Mouse (Mus musculus): ENCODE data around the gene Foxj2. TPM values are rescaled to one million over a fixed set of nuclear protein-coding genes. Genes with fewer than 3 reads are reported as not detected.

The Foxj2 gene
- total RNA-seq, 2 experiments from 2014 or later = 26.4 to 29.1 TPM

DNA sequence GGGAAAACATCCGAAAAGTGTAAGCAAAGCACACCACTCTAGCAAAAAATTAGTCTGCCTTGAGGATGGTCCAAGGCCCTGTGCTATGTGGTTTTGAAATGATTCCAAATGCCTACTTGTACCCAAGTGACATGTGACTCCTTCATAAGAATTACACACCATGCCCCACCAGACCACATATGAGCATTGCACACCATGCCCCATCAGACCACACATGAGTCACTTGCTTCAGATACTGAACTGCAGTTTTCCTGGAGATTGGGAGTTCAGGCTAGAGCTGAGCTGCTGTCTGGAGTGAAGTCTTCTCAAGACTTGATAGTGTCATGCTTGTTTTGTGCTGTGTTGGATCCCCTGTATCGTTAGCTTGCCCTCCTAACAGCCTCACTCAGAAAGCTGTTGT lies 69.9 kb downstream of the Foxj2 start:
- no peak overlapping the region for H3K4me3 ChIP-seq
- no peak overlapping the region for H3K27ac ChIP-seq
- no peak for TF ChIP-seq CTCF (IDR thresholded peaks at IDR 0.05)
- intact Hi-C loops (cut with DNase I) = no loop called here
- no peak for DNase-seq

DNA sequence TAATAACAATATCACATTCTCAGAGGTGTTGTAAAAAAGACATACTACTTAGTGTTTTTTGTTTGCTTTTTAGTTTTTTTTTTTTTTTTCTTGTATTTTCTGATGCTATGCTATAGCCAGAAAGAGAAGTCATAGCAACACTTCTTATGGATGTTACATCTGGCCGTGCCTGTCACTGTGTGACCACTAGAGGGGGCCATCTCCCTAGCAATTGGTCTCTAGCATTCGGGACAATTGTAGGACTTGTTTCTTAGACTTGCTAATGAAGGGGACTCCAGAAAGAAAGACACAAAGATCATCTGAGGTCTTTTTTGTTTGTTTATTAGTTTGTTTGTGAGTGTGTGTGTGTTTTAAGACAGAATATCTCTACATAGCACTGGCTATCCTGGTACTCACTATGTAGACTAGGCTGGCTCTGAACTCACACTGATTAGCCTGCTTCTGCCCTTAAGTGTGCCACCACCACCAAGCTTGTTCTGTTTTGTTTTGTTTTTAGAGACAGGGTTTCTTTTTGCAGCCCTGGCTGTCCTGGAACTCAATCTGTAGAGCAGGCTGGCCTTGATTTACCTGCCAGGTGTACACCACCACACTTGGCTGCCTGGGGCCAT lies 72.8 kb downstream of the Foxj2 start:
- Histone ChIP-seq H3K4me3 (no peak overlapping the region), H3K27ac (no peak overlapping the region)
- intact Hi-C loops (cut with DNase I) = no loop called here
- peak; percentile 53 for DNase-seq
- peak; percentile 82 for TF ChIP-seq CTCF (IDR thresholded peaks at IDR 0.05)

Small RNAs within 50 kb of the gene (microRNA-seq; reads per million reads assigned to microRNA genes)
- gene Mir7231 = not detected

Other genes starting within 250 kb of the Foxj2 start
- gene Apobec1, start 217.5 kb upstream of the Foxj2 start, total RNA-seq (2021) = 1 to 10 TPM; 1.8 to 2.0 TPM
- gene Gdf3, start 209.8 kb upstream of the Foxj2 start, total RNA-seq (2021) = not detected
- gene Dppa3, start 193.5 kb upstream of the Foxj2 start, total RNA-seq (2021) = not detected
- not detected for gene Nanog, start 112.4 kb upstream of the Foxj2 start, total RNA-seq (2021)
- 1 to 10 TPM; 1.7 to 7.6 TPM for gene Slc2a3, start 18.3 kb upstream of the Foxj2 start, total RNA-seq (2021)
- under 1 TPM; 0.41 to 0.67 TPM for gene C3ar1, start 36.2 kb downstream of the Foxj2 start, total RNA-seq (2021)
- gene Necap1, start 54.6 kb downstream of the Foxj2 start, total RNA-seq (2021) = 10 to 100 TPM; 15.2 to 16.2 TPM
- gene Clec4a1, start 101.9 kb downstream of the Foxj2 start, total RNA-seq (2021) = 1 to 10 TPM in 1 of 2 experiments, under 1 TPM in 1; 0.61 to 1.5 TPM
- gene Clec4a3, start 132.6 kb downstream of the Foxj2 start, total RNA-seq (2021) = 1 to 10 TPM in 1 of 2 experiments, under 1 TPM in 1; 0.99 to 1.3 TPM
- gene Clec4a4, start 170.5 kb downstream of the Foxj2 start, total RNA-seq (2021) = not detected
- gene Clec4b1, start 230.0 kb downstream of the Foxj2 start, total RNA-seq (2021) = under 1 TPM in 1 of 2 experiments, not detected in 1; 0.53 TPM